Mouse (Mus musculus) monocyte, adult 59 days (primary cell): Measurements from ENCODE around the gene Ifi35. TPM values are rescaled to one million over a fixed set of nuclear protein-coding genes. Genes with fewer than 3 reads are reported as not detected.

Source experiments
- total RNA-seq, 2 experiments: library from RNA; stranded (reverse); gene quantifications; one replicate each; pipeline ENCODE4 v1.2.4; 2023

Gene Ifi35
- 10 to 100 TPM; 53.4 to 61.1 TPM for total RNA-seq

GRCm38 (mm10) chr11:101448274-101448746 is at the start of gene Ifi35:
Gene Ifi35, plus strand, starts transcription at chr11:101448407.

GRCm38 (mm10) chr11:101417101-101417855 is 30.9 kb upstream of the Ifi35 start, which contains the start of gene Aarsd1:
Gene Aarsd1, minus strand, starts transcription at chr11:101417615.

GRCm38 (mm10) chr11:101424105-101424851 is 23.9 kb upstream of the Ifi35 start, which contains the start of gene Gm27029:
Gene Gm27029, minus strand, starts transcription at chr11:101424796.

GRCm38 (mm10) chr11:101424925-101425813 is 23.0 kb upstream of the Ifi35 start, which contains the start of the genes Rundc1 and Ptges3l:
Gene Rundc1, plus strand, starts transcription at chr11:101425085.
Gene Ptges3l, minus strand, starts transcription at chr11:101425333.

GRCm38 (mm10) chr11:101442127-101442693 is 6.0 kb upstream of the Ifi35 start, which contains the start of gene Rpl27:
Gene Rpl27, plus strand, starts transcription at chr11:101442298.

GRCm38 (mm10) chr11:101464211-101465100 is 16.2 kb downstream of the Ifi35 start, which contains the start of gene Rnd2:
Gene Rnd2, plus strand, starts transcription at chr11:101464999.

GRCm38 (mm10) chr11:101465869-101466551 is 17.8 kb downstream of the Ifi35 start, which contains the start of gene Vat1:
Gene Vat1, minus strand, starts transcription at chr11:101466230.

Other genes with a start within 250 kb of the Ifi35 start
- gene Ezh1, start 221.9 kb upstream of the Ifi35 start, total RNA-seq: 10 to 100 TPM; 55.4 to 58.7 TPM
- not detected for gene Ramp2, start 202.4 kb upstream of the Ifi35 start, total RNA-seq
- gene Vps25, start 194.7 kb upstream of the Ifi35 start, total RNA-seq: 10 to 100 TPM; 61.8 to 65.1 TPM
- under 1 TPM in 1 of 2 experiments, not detected in 1; 0.21 TPM for gene Wnk4, start 187.8 kb upstream of the Ifi35 start, total RNA-seq
- gene Cntd1, start 169.4 kb upstream of the Ifi35 start, total RNA-seq: not detected
- 10 to 100 TPM; 37.7 to 38.0 TPM for gene Coa3, start 169.3 kb upstream of the Ifi35 start, total RNA-seq
- 100 to 1,000 TPM; 158 to 172 TPM for gene Becn1, start 146.1 kb upstream of the Ifi35 start, total RNA-seq
- gene Psme3, start 132.2 kb upstream of the Ifi35 start, total RNA-seq: 10 to 100 TPM; 74.0 to 80.6 TPM
- gene Aoc2, start 123.3 kb upstream of the Ifi35 start, total RNA-seq: 1 to 10 TPM; 3.5 to 4.1 TPM
- not detected for gene Aoc3, start 117.8 kb upstream of the Ifi35 start, total RNA-seq
- not detected for gene G6pc, start 80.8 kb upstream of the Ifi35 start, total RNA-seq
- 10 to 100 TPM in 1 of 2 experiments, 1 to 10 TPM in 1; 9.5 to 13.1 TPM for gene Aarsd1, start 30.8 kb upstream of the Ifi35 start, total RNA-seq
- under 1 TPM in 1 of 2 experiments, not detected in 1; 0.66 TPM for gene Gm27029, start 23.6 kb upstream of the Ifi35 start, total RNA-seq
- gene Rundc1, start 23.3 kb upstream of the Ifi35 start, total RNA-seq: 10 to 100 TPM; 12.3 to 12.9 TPM
- gene Ptges3l, start 23.1 kb upstream of the Ifi35 start, total RNA-seq: under 1 TPM; 0.36 to 0.73 TPM
- gene Rpl27, start 6.1 kb upstream of the Ifi35 start, total RNA-seq: 100 to 1,000 TPM in 1 of 2 experiments, 10 to 100 TPM in 1; 49.3 to 126 TPM
- 1 to 10 TPM in 1 of 2 experiments, under 1 TPM in 1; 0.94 to 1.6 TPM for gene Rnd2, start 16.6 kb downstream of the Ifi35 start, total RNA-seq
- gene Vat1, start 17.8 kb downstream of the Ifi35 start, total RNA-seq: 10 to 100 TPM; 31.7 to 40.3 TPM
- 1 to 10 TPM in 1 of 2 experiments, under 1 TPM in 1; 0.76 to 1.1 TPM for gene Brca1, start 103.5 kb downstream of the Ifi35 start, total RNA-seq
- 100 to 1,000 TPM; 101 to 115 TPM for gene Nbr1, start 103.7 kb downstream of the Ifi35 start, total RNA-seq
- gene Tmem106a, start 133.8 kb downstream of the Ifi35 start, total RNA-seq: 10 to 100 TPM; 43.4 to 78.1 TPM
- gene Gm11634, start 150.8 kb downstream of the Ifi35 start, total RNA-seq: not detected
- 10 to 100 TPM; 19.6 to 19.7 TPM for gene Rdm1, start 178.8 kb downstream of the Ifi35 start, total RNA-seq
- gene Arl4d, start 217.1 kb downstream of the Ifi35 start, total RNA-seq: 1 to 10 TPM; 2.3 to 4.5 TPM